Mouse (Mus musculus) small intestine, adult 2 months (tissue): ENCODE measurements around the gene Sec31a.

Source experiments
- CTCF ChIP-seq: fragments of 200-500 bp; IDR thresholded peaks from 2 replicates; pipeline ENCODE4 v1.5.1; 2012; ENCODE audit warnings: low read depth, mild to moderate bottlenecking, control low read depth, inconsistent platforms, low read length, moderate library complexity, mixed read lengths; ENCODE audit not compliant: insufficient replicate concordance, insufficient read length; ENCODE audit errors: extremely low read depth
- POLR2A ChIP-seq: fragments of 200-500 bp; IDR thresholded peaks from 2 replicates; pipeline ENCODE4 v1.6.1; 2012; ENCODE audit warnings: low read depth, mild to moderate bottlenecking, control low read depth, inconsistent platforms, low read length, moderate library complexity

GRCm38 (mm10) chr5:100437086-100437485 is 21.1 kb upstream of the Sec31a start:
- TF ChIP-seq POLR2A, result no peak
- no peak for TF ChIP-seq CTCF
